Mouse (Mus musculus): ENCODE results near the gene Cdkal1. TPM values are rescaled to one million over a fixed set of nuclear protein-coding genes. Genes with fewer than 3 reads are reported as not detected.

Gene Cdkal1
- polyA plus RNA-seq, 2 experiments: 2.0 to 7.7 TPM

GRCm38 (mm10) chr13:29601033-29601432 lies 254.4 kb downstream of the Cdkal1 start:
- TF ChIP-seq EP300 (IDR thresholded peaks at IDR 0.05; ENCODE audit: low read depth): no peak
- no peak for TF ChIP-seq CTCF (IDR thresholded peaks at IDR 0.05; ENCODE audit: low read depth)
- no peak for ATAC-seq (ENCODE audit: insufficient read depth)
- DNase-seq (ENCODE audit: low read depth in 3 of 3, low spot score in 3 of 3): no peak
- H3K4me2 ChIP-seq (ENCODE audit: low read depth): no peak overlapping the region
- H3K27me3 ChIP-seq (ENCODE audit: control insufficient read depth, insufficient read depth, low read length): no peaks in the 10 kb centered on the region
- H3K9ac ChIP-seq (replicated peaks): no peak overlapping the region
- no peak overlapping the region for H3K27ac ChIP-seq
- no peaks in the 10 kb centered on the region for H3K4me1 ChIP-seq (replicated peaks; ENCODE audit: control insufficient read depth in 2 of 2, insufficient read depth in 2 of 2, low read length in 1 of 2)
- 68% methylated on average over 2 of the region's 2 CpGs for WGBS (ENCODE audit: insufficient replicate concordance)
- no peaks in the 10 kb centered on the region for H3K9me3 ChIP-seq (ENCODE audit: control insufficient read depth, low read length)
- no peak overlapping the region for H3K4me3 ChIP-seq (ENCODE audit: insufficient read depth in 1 of 2, low read depth in 2 of 2, low read length in 2 of 2)
- no peaks in the 10 kb centered on the region for H3K36me3 ChIP-seq (replicated peaks; ENCODE audit: control insufficient read depth, insufficient read depth, low read depth)

DNA sequence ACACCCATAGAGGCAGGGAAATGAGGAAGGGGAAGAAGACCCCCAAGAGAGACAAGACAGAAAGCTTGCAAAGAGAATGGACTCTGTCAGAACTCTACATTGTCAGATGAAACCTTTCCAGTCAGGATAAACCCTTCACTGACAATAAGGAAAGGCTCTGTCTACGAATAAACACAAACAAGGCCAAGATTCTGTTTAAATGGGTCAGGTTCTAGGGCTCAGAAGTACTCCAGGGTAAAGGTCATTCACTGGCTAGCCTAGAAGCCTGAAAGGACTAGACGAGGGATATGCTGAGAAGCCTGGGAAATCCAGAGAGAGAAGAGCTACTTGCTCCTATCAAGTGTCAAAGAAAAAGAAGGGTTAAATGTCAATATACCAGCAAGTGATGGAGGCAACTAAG lies 255.8 kb downstream of the Cdkal1 start:
- H3K9me3 ChIP-seq (ENCODE audit: control insufficient read depth, low read length): no peaks in the 10 kb centered on the region
- H3K4me2 ChIP-seq (ENCODE audit: low read depth): no peak overlapping the region
- H3K9ac ChIP-seq (replicated peaks): no peak overlapping the region
- no peak overlapping the region for H3K27ac ChIP-seq
- ATAC-seq (ENCODE audit: insufficient read depth) (no peak), DNase-seq (ENCODE audit: low read depth in 3 of 3, low spot score in 3 of 3) (no peak)
- WGBS (ENCODE audit: insufficient replicate concordance): 50% methylated on average over 2 of the region's 2 CpGs
- no peak overlapping the region for H3K4me3 ChIP-seq (ENCODE audit: insufficient read depth in 1 of 2, low read depth in 2 of 2, low read length in 2 of 2)
- TF ChIP-seq CTCF (IDR thresholded peaks at IDR 0.05; ENCODE audit: low read depth) (no peak), EP300 (IDR thresholded peaks at IDR 0.05; ENCODE audit: low read depth) (no peak)
- H3K36me3 ChIP-seq (replicated peaks; ENCODE audit: control insufficient read depth, insufficient read depth, low read depth): no peaks in the 10 kb centered on the region
- H3K4me1 ChIP-seq (replicated peaks; ENCODE audit: control insufficient read depth in 2 of 2, insufficient read depth in 2 of 2, low read length in 1 of 2): no peaks in the 10 kb centered on the region
- no peaks in the 10 kb centered on the region for H3K27me3 ChIP-seq (ENCODE audit: control insufficient read depth, insufficient read depth, low read length)

DNA sequence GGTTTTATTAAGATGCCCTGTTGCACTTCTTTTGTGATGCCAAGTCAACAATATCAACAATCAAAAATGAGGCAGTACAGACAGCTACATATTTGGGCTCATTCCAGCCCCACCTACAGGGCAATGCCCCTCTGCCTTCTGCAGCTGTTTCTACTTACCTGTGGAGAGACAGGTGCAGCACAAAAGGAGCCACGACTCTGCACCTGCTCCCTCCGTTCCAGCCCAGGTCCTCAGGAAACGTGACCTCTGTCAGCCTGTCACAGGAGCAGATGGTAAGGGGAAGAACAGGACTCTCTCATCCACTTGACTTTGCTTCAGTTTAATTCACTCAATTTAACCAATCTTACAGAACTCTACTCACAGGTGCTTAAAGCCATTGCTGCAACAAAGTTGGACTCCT lies 258.7 kb downstream of the Cdkal1 start:
- H3K9me3 ChIP-seq (ENCODE audit: control insufficient read depth, low read length): no peaks in the 10 kb centered on the region
- no peak overlapping the region for H3K27ac ChIP-seq
- no peaks in the 10 kb centered on the region for H3K4me1 ChIP-seq (replicated peaks; ENCODE audit: control insufficient read depth in 2 of 2, insufficient read depth in 2 of 2, low read length in 1 of 2)
- TF ChIP-seq CTCF (IDR thresholded peaks at IDR 0.05; ENCODE audit: low read depth) (no peak), EP300 (IDR thresholded peaks at IDR 0.05; ENCODE audit: low read depth) (no peak)
- DNase-seq (ENCODE audit: low read depth in 3 of 3, low spot score in 3 of 3) (no peak), ATAC-seq (ENCODE audit: insufficient read depth) (no peak)
- H3K9ac ChIP-seq (replicated peaks): no peak overlapping the region
- no peaks in the 10 kb centered on the region for H3K27me3 ChIP-seq (ENCODE audit: control insufficient read depth, insufficient read depth, low read length)
- H3K4me3 ChIP-seq (ENCODE audit: insufficient read depth in 1 of 2, low read depth in 2 of 2, low read length in 2 of 2): no peak overlapping the region
- H3K36me3 ChIP-seq (replicated peaks; ENCODE audit: control insufficient read depth, insufficient read depth, low read depth): no peaks in the 10 kb centered on the region
- no peak overlapping the region for H3K4me2 ChIP-seq (ENCODE audit: low read depth)
- WGBS (ENCODE audit: insufficient replicate concordance): 49% methylated on average over 3 of the region's 3 CpGs

GRCm38 (mm10) chr13:29593096-29593495 lies 262.4 kb downstream of the Cdkal1 start:
- Histone ChIP-seq H3K4me3 (ENCODE audit: insufficient read depth in 1 of 2, low read depth in 2 of 2, low read length in 2 of 2) (no peak overlapping the region), H3K9me3 (ENCODE audit: control insufficient read depth, low read length) (no peaks in the 10 kb centered on the region), H3K4me1 (replicated peaks; ENCODE audit: control insufficient read depth in 2 of 2, insufficient read depth in 2 of 2, low read length in 1 of 2) (no peaks in the 10 kb centered on the region), H3K27me3 (ENCODE audit: control insufficient read depth, insufficient read depth, low read length) (no peaks in the 10 kb centered on the region), H3K27ac (no peak overlapping the region), H3K9ac (replicated peaks) (no peak overlapping the region), H3K36me3 (replicated peaks; ENCODE audit: control insufficient read depth, insufficient read depth, low read depth) (no peaks in the 10 kb centered on the region), H3K4me2 (ENCODE audit: low read depth) (no peak overlapping the region)
- WGBS (ENCODE audit: insufficient replicate concordance): 70% methylated on average over 3 of the region's 3 CpGs
- ATAC-seq (ENCODE audit: insufficient read depth) (no peak), DNase-seq (ENCODE audit: low read depth in 3 of 3, low spot score in 3 of 3) (no peak)
- no peak for TF ChIP-seq EP300 (IDR thresholded peaks at IDR 0.05; ENCODE audit: low read depth)
- TF ChIP-seq CTCF (IDR thresholded peaks at IDR 0.05; ENCODE audit: low read depth): no peak

- no peak for DNase-seq (ENCODE audit: low read depth in 3 of 3, low spot score in 3 of 3)
- 74% methylated on average over 5 of the region's 5 CpGs for WGBS (ENCODE audit: insufficient replicate concordance)
Observed at GRCm38 (mm10) chr13:29590685-29591084, 264.8 kb downstream of the Cdkal1 start.

More at GRCm38 (mm10) chr13:29590685-29591084, 264.8 kb downstream of the Cdkal1 start:
- H3K9me3 ChIP-seq (ENCODE audit: control insufficient read depth, low read length): no peaks in the 10 kb centered on the region
- no peak for ATAC-seq (ENCODE audit: insufficient read depth)
- no peak overlapping the region for H3K4me2 ChIP-seq (ENCODE audit: low read depth)
- H3K4me1 ChIP-seq (replicated peaks; ENCODE audit: control insufficient read depth in 2 of 2, insufficient read depth in 2 of 2, low read length in 1 of 2): no peaks in the 10 kb centered on the region
- no peak overlapping the region for H3K27ac ChIP-seq
- H3K9ac ChIP-seq (replicated peaks): no peak overlapping the region
- TF ChIP-seq CTCF (IDR thresholded peaks at IDR 0.05; ENCODE audit: low read depth): no peak
- no peak for TF ChIP-seq EP300 (IDR thresholded peaks at IDR 0.05; ENCODE audit: low read depth)
- H3K27me3 ChIP-seq (ENCODE audit: control insufficient read depth, insufficient read depth, low read length): no peaks in the 10 kb centered on the region
- H3K36me3 ChIP-seq (replicated peaks; ENCODE audit: control insufficient read depth, insufficient read depth, low read depth): no peaks in the 10 kb centered on the region
- H3K4me3 ChIP-seq (ENCODE audit: insufficient read depth in 1 of 2, low read depth in 2 of 2, low read length in 2 of 2): no peak overlapping the region

All from liver, embryonic 14.5 days (tissue).